Mouse (Mus musculus) limb, embryonic 15.5 days (tissue): ENCODE measurements around the gene Zbed3. TPM values are rescaled to one million over a fixed set of nuclear protein-coding genes. Genes with fewer than 3 reads are reported as not detected.
"Not testable (repeated sequence)": the region's sequence is repeated elsewhere in the genome, so short reads cannot be mapped to it uniquely, and the experiment has no call there.

Source experiments
- ATAC-seq: fragments of 200-750 bp; cut with Nextera tagmentation; 2 replicates; pipeline ENCODE4 v1.8.0; 2017; ENCODE audit warnings: low read depth, moderate TSS enrichment; ENCODE audit not compliant: insufficient number of reproducible peaks, low FRiP score, low TSS enrichment
- H3K27ac ChIP-seq: fragments of 300-500 bp; sonication (generic); 2 replicates; pipeline ENCODE4 v1.5.1; 2015; ENCODE audit warnings: moderate library complexity, mild to moderate bottlenecking, inconsistent platforms
- H3K27me3 ChIP-seq: fragments of 300-500 bp; sonication (generic); 2 replicates; pipeline ENCODE4 v1.6.1; 2015; ENCODE audit warnings: inconsistent platforms
- H3K36me3 ChIP-seq: fragments of 300-500 bp; sonication (generic); 2 replicates; pipeline ENCODE4 v1.6.1; 2015; ENCODE audit warnings: inconsistent platforms
- H3K4me1 ChIP-seq: fragments of 300-500 bp; sonication (generic); 2 replicates; pipeline ENCODE4 v1.6.1; 2015; ENCODE audit warnings: inconsistent platforms
- H3K4me2 ChIP-seq: fragments of 300-500 bp; sonication (generic); 2 replicates; pipeline ENCODE4 v1.6.1; 2015; ENCODE audit warnings: mild to moderate bottlenecking, inconsistent platforms
- H3K4me3 ChIP-seq: fragments of 300-500 bp; sonication (generic); 2 replicates; pipeline ENCODE4 v1.5.1; 2015; ENCODE audit warnings: mild to moderate bottlenecking, inconsistent platforms
- H3K9ac ChIP-seq: fragments of 300-500 bp; sonication (generic); 2 replicates; pipeline ENCODE4 v1.6.1; 2015; ENCODE audit warnings: inconsistent platforms
- H3K9me3 ChIP-seq: fragments of 300-500 bp; sonication (generic); 2 replicates; pipeline ENCODE4 v1.6.1; 2016; ENCODE audit warnings: inconsistent platforms
- WGBS: fragments of 180-500 bp; shearing (Covaris S2); methylation state at CpG from one replicate; pipeline ENCODE4 v1.1.7; 2015; 5-methylcytosine and 5-hydroxymethylcytosine counted together
- polyA plus RNA-seq: library from polyadenylated mRNA; unstranded; fragments of >200 nt; fragmentation: Nextera tagmentation; extraction: Ambion mirVana; gene quantifications from 2 replicates; pipeline ENCODE4 v1.2.1, GENCODE M21; 2015

Gene Zbed3
- polyA plus RNA-seq, 1 experiment from 2014 or later = 58.9 TPM

GRCm38 (mm10) chr13:95343470-95343869, 20.1 kb downstream of the Zbed3 start:
- no peak overlapping the region for H3K4me2 ChIP-seq
- peaks cover 26% of the 10 kb centered on the region for H3K36me3 ChIP-seq
- no peaks in the 10 kb centered on the region for H3K4me1 ChIP-seq
- H3K27ac ChIP-seq = no peak overlapping the region
- no peaks in the 10 kb centered on the region for H3K27me3 ChIP-seq
- 78% methylated on average over 8 of the region's 8 CpGs for WGBS
- no peaks in the 10 kb centered on the region for H3K9me3 ChIP-seq
- H3K4me3 ChIP-seq = no peak overlapping the region
- no peak for ATAC-seq
- no peak overlapping the region for H3K9ac ChIP-seq

GRCm38 (mm10) chr13:95345869-95346268, 22.5 kb downstream of the Zbed3 start:
- ATAC-seq = no peak
- no peak overlapping the region for H3K4me3 ChIP-seq
- no peak overlapping the region for H3K9ac ChIP-seq
- no peak overlapping the region for H3K27ac ChIP-seq
- no peaks in the 10 kb centered on the region for H3K4me1 ChIP-seq
- H3K9me3 ChIP-seq = no peaks in the 10 kb centered on the region
- 76% methylated on average over 6 of the region's 6 CpGs for WGBS
- peaks cover 21% of the 10 kb centered on the region for H3K36me3 ChIP-seq
- no peak overlapping the region for H3K4me2 ChIP-seq
- H3K27me3 ChIP-seq = no peaks in the 10 kb centered on the region

GRCm38 (mm10) chr13:95347018-95347696, 23.7 kb downstream of the Zbed3 start:
- H3K36me3 ChIP-seq = peaks cover 28% of the 10 kb centered on the region
- no peak overlapping the region for H3K27ac ChIP-seq
- H3K27me3 ChIP-seq = no peaks in the 10 kb centered on the region
- no peak overlapping the region for H3K4me3 ChIP-seq
- WGBS = 29% methylated on average over 8 of the region's 8 CpGs
- no peak overlapping the region for H3K4me2 ChIP-seq
- no peaks in the 10 kb centered on the region for H3K4me1 ChIP-seq
- H3K9me3 ChIP-seq = no peaks in the 10 kb centered on the region
- ATAC-seq = no peak
- H3K9ac ChIP-seq = no peak overlapping the region

- Histone ChIP-seq H3K36me3 (peaks cover 38% of the 10 kb centered on the region), H3K4me2 (no peak overlapping the region), H3K4me3 (no peak overlapping the region), H3K4me1 (no peaks in the 10 kb centered on the region), H3K9ac (no peak overlapping the region), H3K27me3 (no peaks in the 10 kb centered on the region), H3K9me3 (no peaks in the 10 kb centered on the region), H3K27ac (no peak overlapping the region)
- WGBS = 93% methylated on average over 3 of the region's 3 CpGs
- 0 out of 2 replicates have a peak, but pooled peaks have one; percentile 40 for ATAC-seq
Measured at GRCm38 (mm10) chr13:95348476-95348875, 25.1 kb downstream of the Zbed3 start.

- Histone ChIP-seq H3K4me1 (no peaks in the 10 kb centered on the region), H3K4me2 (no peak overlapping the region), H3K27ac (no peak overlapping the region), H3K9ac (no peak overlapping the region), H3K36me3 (peaks cover 87% of the 10 kb centered on the region), H3K27me3 (no peaks in the 10 kb centered on the region), H3K4me3 (no peak overlapping the region), H3K9me3 (no peaks in the 10 kb centered on the region)
- no peak for ATAC-seq
- WGBS = 89% methylated on average over 2 of the region's 2 CpGs
Measured at GRCm38 (mm10) chr13:95358223-95358622, 34.8 kb downstream of the Zbed3 start.

- Histone ChIP-seq H3K9me3 (no peaks in the 10 kb centered on the region), H3K9ac (no peak overlapping the region), H3K4me1 (no peaks in the 10 kb centered on the region), H3K36me3 (peaks cover 78% of the 10 kb centered on the region), H3K4me2 (no peak overlapping the region), H3K4me3 (no peak overlapping the region), H3K27ac (no peak overlapping the region), H3K27me3 (no peaks in the 10 kb centered on the region)
- 89% methylated on average over 4 of the region's 4 CpGs for WGBS
- no peak for ATAC-seq
Measured at GRCm38 (mm10) chr13:95363440-95363839, 40.0 kb downstream of the Zbed3 start.

GRCm38 (mm10) chr13:95366356-95366755, 42.9 kb downstream of the Zbed3 start:
- H3K9ac ChIP-seq = no peak overlapping the region
- H3K4me3 ChIP-seq = no peak overlapping the region
- H3K9me3 ChIP-seq = no peaks in the 10 kb centered on the region
- no peak overlapping the region for H3K27ac ChIP-seq
- H3K4me1 ChIP-seq = no peaks in the 10 kb centered on the region
- peaks cover 80% of the 10 kb centered on the region for H3K36me3 ChIP-seq
- 88% methylated on average over 8 of the region's 8 CpGs for WGBS
- H3K27me3 ChIP-seq = no peaks in the 10 kb centered on the region
- ATAC-seq = no peak
- H3K4me2 ChIP-seq = no peak overlapping the region

- Histone ChIP-seq H3K4me1 (peaks cover 10% of the 10 kb centered on the region), H3K27me3 (no peaks in the 10 kb centered on the region), H3K36me3 (peaks cover 12% of the 10 kb centered on the region), H3K9ac (peak within 1 kb of the TSS; percentile 95), H3K4me2 (peak within 1 kb of the TSS; percentile 79), H3K9me3 (no peaks in the 10 kb centered on the region), H3K4me3 (peak within 1 kb of the TSS; percentile 99), H3K27ac (peak within 1 kb of the TSS; percentile 84)
- under 1% methylated on average over 85 of the region's 86 CpGs for whole genome bisulfite sequencing
- ATAC-seq = peak; percentile 93
Measured at GRCm38 (mm10) chr13:95374701-95375553, 51.5 kb downstream of the Zbed3 start, which contains the start of gene Aggf1. Aggf1 (minus strand) TSS chr13:95375352.

GRCm38 (mm10) chr13:95375554-95375914, 52.1 kb downstream of the Zbed3 start:
- peak overlapping the region; percentile 95; the same call in 1 of the 2 replicates for H3K9ac ChIP-seq

GRCm38 (mm10) chr13:95376689-95377289, 53.4 kb downstream of the Zbed3 start:
- H3K27me3 ChIP-seq, H3K4me3 ChIP-seq, ATAC-seq, H3K9me3 ChIP-seq, H3K4me1 ChIP-seq, H3K4me2 ChIP-seq, H3K27ac ChIP-seq, H3K36me3 ChIP-seq, H3K9ac ChIP-seq: not testable (repeated sequence)
- 93% methylated on average over 11 of the region's 11 CpGs for WGBS

More at GRCm38 (mm10) chr13:95375554-95375914, 52.1 kb downstream of the Zbed3 start:
- no peak for ATAC-seq
- WGBS = 26% methylated on average over 6 of the region's 6 CpGs
- Histone ChIP-seq H3K27ac (peak overlapping the region; percentile 68), H3K4me1 (peaks cover 10% of the 10 kb centered on the region), H3K9me3 (no peaks in the 10 kb centered on the region), H3K4me3 (peak overlapping the region; percentile 99), H3K4me2 (peak overlapping the region; percentile 43), H3K27me3 (no peaks in the 10 kb centered on the region), H3K36me3 (peaks cover 6% of the 10 kb centered on the region)

GRCm38 (mm10) chr13:95378696-95379095, 55.3 kb downstream of the Zbed3 start:
- WGBS = 74% methylated on average over 3 of the region's 3 CpGs
- Histone ChIP-seq H3K9ac (no peak overlapping the region), H3K27ac (no peak overlapping the region), H3K27me3 (no peaks in the 10 kb centered on the region), H3K4me2 (no peak overlapping the region), H3K9me3 (no peaks in the 10 kb centered on the region), H3K36me3 (no peaks in the 10 kb centered on the region), H3K4me3 (no peak overlapping the region), H3K4me1 (peaks cover 6% of the 10 kb centered on the region)
- ATAC-seq = no peak

GRCm38 (mm10) chr13:95382418-95382817, 59.0 kb downstream of the Zbed3 start:
- Histone ChIP-seq H3K27me3 (no peaks in the 10 kb centered on the region), H3K36me3 (no peaks in the 10 kb centered on the region), H3K4me1 (no peaks in the 10 kb centered on the region), H3K4me2 (no peak overlapping the region), H3K9ac (no peak overlapping the region), H3K27ac (no peak overlapping the region), H3K9me3 (no peaks in the 10 kb centered on the region), H3K4me3 (no peak overlapping the region)
- ATAC-seq = no peak
- 75% methylated on average over 5 of the region's 5 CpGs for WGBS
